Mouse (Mus musculus): ENCODE data around the gene Nol7.
A peak's percentile ranks its signal among the peaks of the same experiment; 100 is the strongest.

Nol7 gene

DNA sequence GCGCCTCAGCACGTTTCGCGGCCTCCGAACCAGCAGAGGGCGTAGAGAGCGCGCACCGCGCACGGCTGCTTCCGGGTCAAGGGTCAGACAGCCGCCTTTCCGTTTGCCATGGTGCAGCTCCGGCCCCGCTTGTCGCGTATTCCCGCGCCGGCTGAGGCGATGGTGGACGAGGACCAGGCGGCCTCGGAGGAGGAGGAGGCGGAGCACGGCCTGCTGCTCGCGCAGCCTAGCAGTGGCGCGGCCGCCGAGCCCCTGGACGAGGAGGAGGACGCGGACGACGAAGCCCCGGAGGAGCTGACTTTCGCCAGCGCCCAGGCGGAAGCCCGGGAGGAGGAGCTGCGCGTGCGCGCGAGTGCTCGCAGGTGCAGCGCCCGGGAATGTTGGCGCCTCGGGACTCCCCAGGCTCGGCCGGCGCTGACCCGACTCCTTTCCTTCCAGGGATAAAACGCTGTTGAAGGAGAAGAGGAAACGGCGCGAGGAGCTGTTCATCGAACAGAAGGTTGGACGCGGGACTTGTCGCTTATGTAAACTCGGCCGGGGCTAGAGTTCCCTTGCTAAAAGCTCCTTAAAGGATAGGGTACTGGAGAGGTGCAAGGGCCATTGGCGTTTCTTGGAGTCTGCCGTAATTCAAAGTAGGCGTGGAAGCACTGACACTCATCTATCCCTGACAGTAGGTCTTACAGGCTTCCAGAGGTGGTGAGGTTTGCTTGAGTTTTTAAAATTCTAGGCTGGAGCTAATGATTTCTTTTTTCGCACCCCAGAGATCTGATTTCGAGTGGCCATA, at the start of gene Nol7:
TSS of gene Nol7 (plus strand) at position 94 of the 784 bp plus-strand sequence.
- peak; percentile 94 for DNase-seq (ENCODE audit: low spot score)

DNA sequence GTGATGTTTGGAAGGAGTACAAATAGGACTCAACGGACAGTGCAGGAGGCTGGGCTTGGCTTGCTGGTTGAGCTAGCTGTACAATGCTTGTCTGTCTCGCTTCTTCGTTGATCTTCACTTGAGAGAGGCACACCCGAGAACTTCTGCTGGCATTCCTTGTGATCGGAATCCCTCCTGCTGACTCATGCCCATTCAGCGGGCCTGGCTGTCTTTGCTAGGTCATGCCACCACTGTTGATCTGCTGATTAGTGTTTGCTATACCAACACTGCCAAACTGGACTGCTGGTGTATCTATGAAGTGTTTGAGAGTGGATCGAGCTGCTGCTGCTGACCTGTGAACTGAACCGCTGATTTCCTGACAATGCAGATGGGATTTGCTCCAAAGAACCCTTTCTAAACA, 48.8 kb upstream of the Nol7 start:
- DNase-seq (ENCODE audit: low spot score): no peak

DNA sequence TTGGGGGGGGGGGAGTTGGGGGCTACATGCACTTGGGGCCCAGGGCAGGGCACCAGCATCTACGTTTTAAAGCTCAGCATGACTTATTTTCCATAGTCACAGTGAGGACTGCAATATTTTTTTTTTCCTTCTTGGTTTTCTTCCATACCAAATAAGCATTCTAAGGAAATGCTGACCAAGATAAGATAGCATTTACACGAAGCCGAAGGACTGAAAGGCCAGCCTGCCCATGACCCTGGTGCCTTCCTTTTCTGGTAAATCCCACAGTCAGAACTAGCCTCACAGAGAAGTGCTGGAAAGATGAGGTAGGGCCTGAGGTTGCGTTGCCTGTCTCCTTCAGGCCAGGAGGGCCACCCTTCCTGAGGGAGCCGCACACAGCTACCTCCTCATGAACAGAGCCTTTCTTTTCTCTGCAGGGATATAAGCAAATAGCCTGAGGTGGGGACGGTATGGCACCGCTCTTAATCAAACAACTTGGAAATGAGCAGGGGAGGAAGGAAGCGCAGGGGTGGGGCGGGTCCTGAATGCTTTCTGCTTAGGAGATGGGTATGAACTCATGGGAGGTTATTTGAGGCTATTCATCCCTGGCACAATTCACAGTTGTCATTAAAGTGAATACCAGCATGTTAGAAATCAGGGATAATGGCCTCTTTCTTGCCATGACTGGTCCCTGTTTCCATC, 47.6 kb upstream of the Nol7 start:
- no peak for DNase-seq (ENCODE audit: low spot score)

DNA sequence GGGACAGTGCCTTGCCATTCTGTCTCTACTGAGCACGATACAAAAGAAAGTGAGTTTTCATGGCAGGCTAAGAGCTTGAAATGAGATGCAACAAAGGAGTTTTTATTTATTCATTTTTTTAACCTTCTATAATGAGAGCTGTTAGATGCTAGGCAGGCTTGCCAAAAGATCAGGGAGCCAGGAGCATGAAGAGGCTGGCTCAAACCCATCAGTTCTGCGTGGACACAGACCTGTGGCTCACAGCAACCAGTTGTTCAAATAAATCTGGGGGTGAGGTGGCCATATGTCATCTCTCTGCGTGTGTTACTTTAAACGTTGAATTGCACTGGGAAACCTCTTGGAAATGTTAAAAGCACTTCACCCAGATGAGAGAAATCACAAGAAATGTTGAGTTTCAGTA, 44.8 kb upstream of the Nol7 start:
- no peak for DNase-seq (ENCODE audit: low spot score)

DNA sequence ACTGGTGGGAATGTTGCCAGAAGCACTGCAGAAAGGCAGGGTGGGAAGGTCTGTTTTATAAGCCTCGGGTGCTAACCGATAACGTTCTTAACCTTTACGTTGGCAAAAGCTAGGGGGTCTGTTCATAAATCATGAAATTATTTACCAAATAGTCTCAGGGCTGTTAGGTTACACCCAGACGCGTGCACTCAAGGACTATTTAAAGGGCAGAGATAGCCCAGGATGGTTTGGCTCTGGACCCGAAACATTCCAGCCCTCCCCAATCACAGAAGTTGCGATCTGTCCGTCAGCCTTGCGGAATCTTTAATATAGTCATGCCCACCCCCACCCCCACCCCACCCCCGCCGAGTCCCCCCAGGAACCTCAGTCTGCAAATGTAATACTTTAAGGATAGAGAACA, 43.8 kb upstream of the Nol7 start:
- no peak for DNase-seq (ENCODE audit: low spot score)

DNA sequence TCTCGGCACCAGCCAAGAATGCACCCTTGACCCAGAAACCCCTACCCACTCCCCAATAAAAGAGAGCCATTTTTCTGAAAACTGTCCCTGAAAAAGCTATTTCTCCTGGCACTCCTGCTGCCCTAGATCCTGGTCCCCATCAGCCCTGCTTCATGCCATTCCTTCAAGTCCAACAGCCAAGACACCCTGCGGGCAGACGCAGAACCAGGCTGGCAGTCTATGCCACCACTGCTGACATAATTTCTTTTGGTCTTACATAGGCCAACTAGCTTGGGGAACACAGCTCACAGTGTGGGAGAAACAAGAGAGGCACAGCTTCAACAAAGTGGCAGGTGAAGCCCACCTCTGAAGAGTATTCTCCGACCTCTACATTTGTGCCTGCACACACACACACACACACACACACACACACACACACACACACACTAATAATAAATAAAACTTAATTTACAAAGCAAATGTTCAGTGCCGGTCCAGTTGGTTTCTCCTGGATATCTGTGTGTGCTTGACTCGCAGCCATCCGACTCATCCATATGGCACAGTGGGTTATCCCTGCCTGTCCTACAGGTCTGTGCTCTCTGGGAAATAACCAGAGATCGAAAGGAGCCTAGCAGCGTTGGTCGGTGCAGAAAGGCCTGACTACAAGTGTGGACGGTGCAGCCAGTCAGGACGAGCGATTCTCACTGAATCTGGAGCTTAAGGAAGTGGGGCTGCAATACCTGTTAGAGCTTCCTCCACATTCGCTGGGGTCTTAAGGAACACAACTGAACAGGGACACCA, 41.7 kb upstream of the Nol7 start:
- no peak for DNase-seq (ENCODE audit: low spot score)

DNA sequence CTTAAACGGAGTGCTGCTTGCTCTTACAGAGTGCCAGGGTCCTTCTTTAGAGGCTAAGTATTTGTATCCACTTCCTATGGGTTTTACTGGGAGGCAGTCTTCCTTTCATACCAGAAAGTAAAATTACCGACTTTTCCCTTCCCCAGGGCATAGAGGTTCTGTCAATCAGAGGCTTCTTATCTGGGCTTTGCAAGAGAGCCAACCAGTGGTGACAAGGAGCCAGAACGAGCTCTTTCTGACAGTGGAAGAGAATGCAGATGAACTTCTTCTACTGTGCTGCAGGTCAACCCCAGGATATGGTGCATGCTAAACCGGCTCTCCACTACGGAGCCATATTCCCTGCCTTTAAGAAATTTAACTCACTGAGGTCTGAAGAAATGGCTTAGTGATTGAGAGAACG, 37.7 kb upstream of the Nol7 start:
- no peak for DNase-seq (ENCODE audit: low spot score)

DNA sequence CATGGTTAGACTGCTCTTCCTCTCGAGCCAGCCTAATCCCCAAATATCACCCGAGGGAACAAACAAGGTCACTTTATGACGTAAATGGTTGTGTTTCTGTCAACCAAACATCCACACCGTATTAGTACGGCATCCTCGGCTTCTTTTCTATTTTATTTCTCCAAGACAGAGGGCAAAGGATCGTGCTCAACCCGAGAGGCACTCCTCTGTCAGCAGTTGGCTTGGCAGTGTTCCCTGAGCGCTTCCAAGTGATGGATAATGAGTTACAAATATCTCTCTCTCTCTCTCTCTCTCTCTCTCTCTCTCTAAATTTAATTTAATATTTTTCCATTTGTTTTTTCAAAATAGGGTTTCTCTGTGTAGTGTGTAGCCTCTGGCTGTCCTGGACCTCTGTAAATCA, 35.8 kb upstream of the Nol7 start:
- no peak for DNase-seq (ENCODE audit: low spot score)

DNA sequence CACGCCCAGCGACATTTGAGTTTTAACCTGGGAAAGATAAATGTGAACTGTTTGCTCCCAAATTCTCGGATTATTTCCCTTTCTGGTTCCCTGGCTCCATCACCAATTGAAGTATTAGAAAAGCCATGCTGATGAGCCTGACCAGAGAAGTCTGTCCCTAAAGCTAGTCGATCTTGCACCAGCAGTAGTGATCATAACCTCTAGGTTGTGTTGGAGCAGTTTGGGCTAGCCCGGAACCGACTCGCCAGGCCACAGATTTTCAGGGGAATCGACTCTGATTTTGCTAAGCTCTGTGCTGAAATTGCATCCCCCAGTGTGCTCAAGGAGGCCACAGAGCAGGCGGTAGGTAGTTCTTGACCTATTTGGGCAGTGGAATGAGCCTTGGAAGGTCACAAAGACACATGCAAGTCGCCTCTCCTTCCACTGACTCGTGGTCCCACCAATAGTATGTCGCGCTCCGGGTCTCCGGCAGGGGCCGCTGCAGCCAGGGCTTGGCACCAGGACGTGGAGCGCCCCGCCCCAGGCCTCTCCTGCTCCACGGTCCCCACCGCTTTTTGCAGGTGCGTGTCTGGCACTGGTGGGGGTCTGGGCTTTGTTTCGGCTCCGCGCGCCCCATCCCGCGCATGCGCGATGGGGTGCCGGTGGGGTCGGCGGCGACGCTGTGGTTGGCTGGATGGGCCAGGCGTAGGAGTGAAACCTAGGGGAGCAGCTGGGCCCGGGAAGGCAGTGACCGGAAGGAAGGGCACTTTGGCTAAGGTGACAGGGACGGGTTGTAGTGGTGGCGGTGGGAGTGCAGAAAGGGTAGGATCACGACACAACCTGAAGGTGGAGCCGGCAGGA, 33.0 kb upstream of the Nol7 start, which contains the start of gene Sirt5:
TSS of gene Sirt5 (plus strand) at position 512 of the 840 bp plus-strand sequence.
- peak; percentile 86 for DNase-seq (ENCODE audit: low spot score)

DNA sequence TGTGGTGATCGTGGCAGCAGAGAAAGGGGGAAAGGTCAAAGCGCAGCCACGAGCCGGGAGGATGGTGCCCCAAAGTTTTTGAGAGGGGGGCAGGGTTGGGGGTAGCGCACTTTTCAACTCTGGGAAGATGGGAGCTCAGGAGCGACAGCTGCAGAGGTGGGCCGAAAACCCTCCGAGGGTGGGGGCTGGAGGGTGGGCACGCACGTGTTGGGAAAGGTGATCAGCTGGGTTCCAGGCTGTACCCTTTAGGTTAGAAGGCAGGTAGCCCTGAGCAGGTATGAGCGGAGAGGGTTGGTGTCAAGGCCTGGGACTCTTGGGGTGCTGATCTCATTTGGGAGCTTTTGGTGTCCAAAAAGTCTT, 32.4 kb upstream of the Nol7 start:
- DNase-seq (ENCODE audit: low spot score): no peak

DNA sequence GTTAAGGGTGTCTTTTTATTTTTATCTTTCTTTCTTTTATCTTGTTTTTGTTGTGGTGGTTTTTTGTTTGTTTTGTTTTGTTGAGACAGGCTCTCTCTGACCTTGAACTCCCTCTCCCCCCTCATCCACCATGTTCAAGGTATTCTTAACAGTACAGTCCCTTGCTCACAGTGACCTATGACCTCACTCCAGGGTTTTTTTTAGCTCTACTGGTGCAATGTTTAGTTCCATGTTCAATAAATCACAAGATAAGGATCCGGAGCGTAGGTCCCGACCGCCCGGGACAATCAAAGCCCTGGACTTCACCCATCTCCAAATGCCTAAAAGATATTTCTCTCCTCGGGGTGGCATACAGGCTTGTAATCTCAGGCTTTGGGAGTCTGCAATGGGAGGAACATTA, 28.1 kb upstream of the Nol7 start:
- DNase-seq (ENCODE audit: low spot score): no peak

DNA sequence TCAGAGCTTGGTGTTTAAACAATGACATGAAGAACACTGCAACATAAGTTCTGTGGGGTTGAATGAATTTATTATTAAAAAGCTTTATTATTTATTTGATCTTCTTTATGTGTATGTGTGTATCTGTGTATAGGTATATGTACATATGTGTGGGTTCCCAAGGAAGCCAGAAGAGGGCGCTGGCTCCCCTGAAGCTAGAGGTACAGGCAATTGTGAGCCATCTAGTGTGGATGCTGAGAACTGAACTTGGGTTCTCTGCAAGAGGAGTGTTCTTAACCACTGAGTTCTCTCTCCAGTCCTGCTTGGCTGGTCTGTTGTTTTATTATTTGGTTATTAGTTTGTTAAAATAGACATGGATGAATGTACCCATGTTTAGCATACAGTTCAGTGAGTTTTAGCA, 25.3 kb upstream of the Nol7 start:
- no peak for DNase-seq (ENCODE audit: low spot score)

DNA sequence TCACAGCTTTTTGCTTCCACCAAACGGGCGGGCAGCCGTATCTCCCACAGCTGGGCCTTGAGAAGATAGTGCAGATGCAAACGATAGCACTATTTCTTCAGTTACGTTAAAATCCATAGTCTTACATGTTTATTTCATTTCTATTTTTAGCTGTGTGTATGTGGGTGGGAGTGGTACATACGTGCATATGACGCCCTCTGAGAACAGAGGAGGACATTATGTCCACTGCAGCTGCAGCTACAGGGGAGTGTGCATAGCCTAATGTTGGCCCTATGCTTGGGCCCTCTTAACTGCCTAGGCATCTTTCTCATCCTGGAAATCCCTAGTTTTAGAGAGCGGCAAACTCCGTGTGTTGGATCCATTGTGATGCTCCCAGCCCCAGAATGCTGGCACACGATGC, 24.0 kb upstream of the Nol7 start:
- DNase-seq (ENCODE audit: low spot score): no peak

DNA sequence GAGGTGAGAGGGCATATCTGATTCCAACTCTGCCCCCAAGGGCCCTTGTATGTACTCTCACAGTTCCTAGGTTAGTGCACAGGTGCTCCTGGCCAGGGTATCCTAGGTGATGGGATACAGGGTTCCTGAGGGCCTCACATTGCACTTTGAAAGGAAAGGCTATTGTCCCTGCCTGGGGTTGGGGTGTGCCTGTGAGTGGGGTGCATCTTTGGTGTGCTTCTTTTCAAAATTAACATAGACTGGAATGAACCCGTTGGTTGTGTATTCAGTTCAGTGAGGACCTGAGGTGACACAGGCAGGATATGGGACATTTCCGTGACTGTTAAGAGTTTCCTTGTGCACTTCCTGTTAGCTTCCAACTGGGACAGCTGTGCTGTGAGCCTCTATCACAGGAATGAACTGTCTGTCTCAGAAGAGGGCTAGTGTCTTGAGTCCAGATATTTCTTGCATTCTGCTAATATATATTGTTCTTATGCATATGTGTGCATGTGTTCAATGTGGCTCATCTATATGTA, 23.2 kb upstream of the Nol7 start:
- no peak for DNase-seq (ENCODE audit: low spot score)

DNA sequence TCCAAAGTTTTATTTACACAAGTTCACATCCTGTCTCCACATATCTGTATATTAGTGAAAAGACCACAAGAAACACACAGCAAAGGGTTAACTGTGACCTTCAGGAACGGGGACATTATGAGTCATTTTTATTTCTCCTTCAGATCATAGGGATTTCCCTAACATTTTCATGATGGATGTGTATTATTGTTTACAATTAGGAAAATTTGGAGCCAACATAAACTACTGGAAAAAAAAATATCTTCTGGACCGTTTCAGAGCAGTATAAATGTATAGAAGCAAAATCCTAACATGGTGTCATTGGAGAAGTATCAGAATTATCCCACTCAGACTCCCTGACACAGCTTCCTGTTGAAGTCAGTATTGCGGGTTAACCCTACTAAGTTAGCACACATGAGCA, 18.2 kb upstream of the Nol7 start:
- DNase-seq (ENCODE audit: low spot score): no peak

DNA sequence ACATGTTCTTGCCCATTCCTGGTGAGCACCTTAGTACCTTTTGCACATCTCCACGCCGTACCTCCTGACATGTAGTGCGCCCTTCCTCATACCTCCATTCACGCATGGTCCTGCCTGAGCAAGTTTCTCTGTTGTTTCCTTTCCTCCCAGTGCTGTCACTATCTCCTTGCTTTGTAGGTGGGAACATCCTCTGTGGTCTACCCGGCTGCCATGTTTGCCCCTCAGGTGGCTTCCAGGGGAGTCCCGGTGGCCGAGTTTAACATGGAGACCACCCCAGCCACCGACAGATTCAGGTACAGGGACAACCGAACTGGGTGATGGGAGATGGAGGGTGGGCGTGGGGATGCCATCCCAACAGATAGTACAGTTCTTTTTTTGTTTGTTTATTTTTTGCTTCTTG, 12.9 kb upstream of the Nol7 start:
- no peak for DNase-seq (ENCODE audit: low spot score)

DNA sequence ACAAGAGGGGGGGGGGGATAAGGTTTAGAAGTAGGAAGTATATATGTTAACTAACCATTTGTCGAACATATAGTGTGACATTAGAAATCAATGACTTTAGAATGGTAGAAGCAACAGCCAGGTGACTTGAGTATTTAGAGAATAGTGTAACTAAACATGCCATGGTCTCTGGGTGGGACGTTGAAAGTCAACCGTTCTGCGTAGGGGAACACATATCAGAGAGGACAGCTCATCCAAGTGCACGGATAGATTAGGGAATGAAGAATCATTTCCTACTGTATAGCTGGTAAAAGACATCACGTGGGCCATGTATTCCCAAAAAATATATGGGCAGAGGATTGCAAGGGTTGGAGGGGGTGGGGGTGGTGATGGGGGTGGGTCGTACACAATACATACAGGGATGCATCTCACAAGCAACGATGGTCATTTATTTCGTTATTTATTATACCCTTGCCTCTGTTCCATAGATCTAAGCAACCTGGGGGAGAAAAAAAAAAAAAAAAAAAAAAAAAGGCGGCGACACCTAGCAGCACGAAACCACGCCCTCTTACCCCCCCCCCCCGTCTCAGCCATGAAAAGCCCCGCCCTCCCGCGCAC, 392 bp upstream of the Nol7 start:
- DNase-seq (ENCODE audit: low spot score): no peak

DNA sequence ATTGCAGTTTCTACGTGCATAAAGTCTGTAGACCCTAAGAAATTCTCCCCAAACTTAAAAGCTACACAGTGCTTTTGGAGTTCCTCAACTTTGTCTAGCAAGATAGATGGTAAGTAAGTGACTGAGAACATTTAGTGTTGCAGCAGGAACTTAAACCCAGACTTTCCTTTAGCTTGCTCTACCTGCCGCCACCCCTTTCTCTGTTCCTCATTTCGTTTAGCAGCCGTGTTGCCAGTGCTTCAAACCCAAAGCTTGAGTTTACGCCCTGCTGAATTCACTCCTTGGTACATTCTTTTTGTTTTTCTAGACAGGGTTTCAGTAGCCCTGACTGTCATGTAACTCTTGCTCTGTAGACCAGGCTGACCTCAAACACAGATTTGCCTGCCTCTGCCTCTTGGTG, 1.4 kb downstream of the Nol7 start:
- DNase-seq (ENCODE audit: low spot score): no peak

DNA sequence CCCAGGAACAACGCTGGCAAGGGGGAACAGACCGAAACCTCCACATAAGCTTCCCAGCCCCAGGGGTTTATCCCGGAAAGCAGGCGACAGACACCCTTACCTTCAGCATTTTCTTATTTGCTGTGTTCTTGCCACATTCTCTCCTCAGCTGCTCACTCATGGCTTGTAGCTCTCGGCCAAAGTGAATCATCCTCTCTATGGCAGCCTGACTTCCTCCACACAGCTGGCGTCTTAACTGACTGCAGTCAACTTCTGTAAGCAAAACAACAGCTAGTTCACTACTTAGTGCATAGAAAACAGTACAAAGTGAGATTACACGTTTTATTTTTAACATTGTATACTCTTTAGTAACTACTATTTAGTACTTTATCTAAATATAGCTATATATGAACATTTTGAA, 14.1 kb downstream of the Nol7 start:
- DNase-seq (ENCODE audit: low spot score): no peak

DNA sequence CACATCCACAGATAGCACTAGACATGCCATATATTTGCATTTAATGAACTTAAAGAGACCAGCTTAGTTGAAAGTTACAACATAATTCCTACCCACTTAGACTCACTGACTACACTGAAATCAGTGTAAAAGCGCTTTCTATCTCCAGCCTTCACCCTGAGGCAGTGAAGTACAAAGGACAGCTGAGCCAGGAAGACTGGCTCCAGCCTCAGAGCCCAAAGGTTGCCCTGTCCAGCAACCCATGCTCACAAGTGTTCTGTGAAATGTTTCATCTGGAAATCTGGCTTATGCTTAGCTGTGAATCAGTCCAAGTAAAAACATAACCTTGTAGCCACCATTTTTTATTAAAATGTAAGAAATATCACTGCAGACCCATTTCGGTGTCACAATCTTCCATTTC, 15.4 kb downstream of the Nol7 start:
- DNase-seq (ENCODE audit: low spot score): no peak

DNA sequence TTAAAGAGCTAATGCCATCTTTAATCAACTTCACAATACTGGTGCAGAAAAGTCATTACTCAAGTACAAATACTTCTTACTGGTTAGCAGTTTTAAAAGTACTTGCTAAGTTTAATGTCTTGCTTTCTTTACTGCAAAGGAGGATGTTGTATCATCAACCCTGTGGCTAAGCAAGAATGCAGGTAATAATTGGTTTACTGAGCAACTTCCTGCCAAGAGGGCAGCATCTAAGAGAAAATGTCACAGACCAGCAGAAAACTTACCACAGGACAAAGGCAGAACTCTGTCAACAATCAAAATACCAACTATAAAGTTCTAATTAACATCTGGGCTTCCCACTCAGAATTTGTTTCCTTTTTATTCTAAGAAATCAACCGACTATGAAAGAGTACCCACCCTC, 17.1 kb downstream of the Nol7 start:
- DNase-seq (ENCODE audit: low spot score): no peak

DNA sequence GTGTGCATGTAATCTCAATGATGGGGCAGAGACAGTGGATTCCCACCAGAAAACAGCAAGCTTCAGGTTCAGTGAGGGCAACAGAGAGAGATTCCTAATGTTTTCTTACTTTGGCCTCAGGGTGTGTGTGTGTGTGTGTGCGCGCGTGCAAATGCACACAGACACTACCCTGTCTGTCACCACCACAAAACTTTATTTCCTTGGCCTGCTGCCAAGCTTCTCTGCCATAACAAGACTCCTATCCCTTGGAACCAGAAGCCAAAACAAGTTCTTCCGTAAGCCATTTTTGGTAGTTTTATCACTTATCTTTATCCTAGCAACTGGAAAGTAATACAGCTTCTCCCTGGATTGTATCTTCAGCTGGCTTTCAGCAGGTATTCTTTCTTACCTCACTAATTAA, 30.2 kb downstream of the Nol7 start:
- DNase-seq (ENCODE audit: low spot score): no peak
